Mouse (Mus musculus): ENCODE measurements around the gene Msh6. TPM values are rescaled to one million over a fixed set of nuclear protein-coding genes. Genes with fewer than 3 reads are reported as not detected.

Msh6 gene
- total and polyA plus RNA-seq, 3 experiments, result 126 to 167 (median 144) TPM

- no peaks in the 10 kb centered on the region; a peak in 1 of 4 replicates for H3K27me3 ChIP-seq (ENCODE audit: control insufficient read depth in 1 of 2, insufficient read depth in 2 of 2, low read length in 2 of 2)
- no peak overlapping the region for H3K9ac ChIP-seq (ENCODE audit: control insufficient read depth, low read depth, low read length, poor library complexity, severe bottlenecking)
- peaks cover 0 to 2% of the 10 kb centered on the region in 2 experiments; a peak in 2 of 4 replicates for H3K36me3 ChIP-seq (ENCODE audit: control insufficient read depth in 1 of 2, insufficient read depth in 2 of 2, low read length in 2 of 2)
- H3K4me3 ChIP-seq (ENCODE audit: control insufficient read depth in 1 of 2, insufficient read depth in 1 of 2, low read depth in 2 of 2, low read length in 2 of 2), result no peak overlapping the region
- peak; percentile 48 for DNase-seq (ENCODE audit: low read depth, low spot score)
- no peak for TF ChIP-seq POLR2AphosphoS5 (IDR thresholded peaks at IDR 0.05; ENCODE audit: borderline replicate concordance, low read depth, low read length)
- 0 out of 2 replicates have a peak, but pooled peaks have one; percentile 19 for TF ChIP-seq TCF12 (IDR thresholded peaks at IDR 0.05; ENCODE audit: low read depth, low read length)
- peak; percentile 44 to 56; a peak in 3 of 4 replicates for TF ChIP-seq EP300 (IDR thresholded peaks at IDR 0.05; ENCODE audit: low read depth in 1 of 2, low read length in 2 of 2)
- 0 out of 2 replicates have a peak, but pooled peaks have one; percentile 16 for TF ChIP-seq ETS1 (IDR thresholded peaks at IDR 0.05; ENCODE audit: low read depth, low read length)
- peak; percentile 86 for TF ChIP-seq ZNF384 (IDR thresholded peaks at IDR 0.05; ENCODE audit: low read depth, low read length)
- H3K4me1 ChIP-seq (ENCODE audit: control insufficient read depth in 1 of 2, insufficient read depth in 2 of 2, low read length in 2 of 2), result no peaks in the 10 kb centered on the region; a peak in 2 of 4 replicates
- no peak overlapping the region for H3K27ac ChIP-seq (ENCODE audit: control insufficient read depth, low read depth, low read length)
- no peaks in the 10 kb centered on the region for H3K9me3 ChIP-seq (replicated peaks; ENCODE audit: insufficient read depth, low read length)
- no peaks in the 10 kb centered on the region for H3K79me2 ChIP-seq (ENCODE audit: control insufficient read depth, insufficient read depth, low read length, poor library complexity)
Measured at GRCm38 (mm10) chr17:87936156-87936555, 38.7 kb upstream of the Msh6 start.

DNA sequence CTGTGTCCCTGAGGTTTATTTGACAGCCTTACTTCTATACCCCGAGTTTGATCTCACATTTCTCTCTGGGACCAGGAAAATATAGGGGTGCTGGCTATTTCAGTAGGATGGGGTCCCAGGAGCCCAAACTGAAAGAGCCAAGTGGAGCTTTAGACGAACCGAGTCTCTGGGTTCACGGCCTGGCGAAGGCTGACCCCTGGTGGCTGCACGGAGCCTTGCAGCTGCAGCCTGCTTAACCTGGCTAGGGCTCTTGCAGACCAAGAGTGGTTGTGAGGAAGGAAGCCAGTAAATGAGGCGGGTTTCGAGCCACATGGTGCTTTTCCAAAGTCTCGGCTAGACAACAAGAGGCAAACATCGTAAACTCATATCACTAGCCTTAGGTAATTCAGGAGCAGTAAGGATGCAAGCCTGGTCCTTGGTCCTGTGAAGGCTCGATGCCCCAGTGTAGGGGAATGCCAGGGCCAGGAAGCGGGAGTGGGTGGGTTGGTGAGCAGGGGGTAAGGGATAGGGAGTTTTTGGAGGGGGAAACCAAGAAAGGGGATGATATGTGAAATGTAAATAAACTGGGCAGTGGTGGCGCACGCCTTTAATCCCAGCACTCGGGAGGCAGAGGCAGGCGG, 25.8 kb upstream of the Msh6 start:
- no peaks in the 10 kb centered on the region for H3K27me3 ChIP-seq (ENCODE audit: control insufficient read depth in 1 of 2, insufficient read depth in 2 of 2, low read length in 2 of 2)
- H3K27ac ChIP-seq (ENCODE audit: control insufficient read depth, low read depth, low read length), result no peak overlapping the region
- H3K36me3 ChIP-seq (ENCODE audit: control insufficient read depth in 1 of 2, insufficient read depth in 2 of 2, low read length in 2 of 2), result no peaks in the 10 kb centered on the region
- no peaks in the 10 kb centered on the region for H3K9me3 ChIP-seq (replicated peaks; ENCODE audit: insufficient read depth, low read length)
- no peaks in the 10 kb centered on the region for H3K79me2 ChIP-seq (ENCODE audit: control insufficient read depth, insufficient read depth, low read length, poor library complexity)
- H3K9ac ChIP-seq (ENCODE audit: control insufficient read depth, low read depth, low read length, poor library complexity, severe bottlenecking), result peak overlapping the region; percentile 48; the same call in 1 of the 2 replicates
- peak; percentile 85 for DNase-seq (ENCODE audit: low read depth, low spot score)
- H3K4me1 ChIP-seq (ENCODE audit: control insufficient read depth in 1 of 2, insufficient read depth in 2 of 2, low read length in 2 of 2), result no peaks in the 10 kb centered on the region
- peak overlapping the region; percentile 31 to 45; a peak in 2 of 4 replicates for H3K4me3 ChIP-seq (ENCODE audit: control insufficient read depth in 1 of 2, insufficient read depth in 1 of 2, low read depth in 2 of 2, low read length in 2 of 2)
- TF ChIP-seq NRF1 (IDR thresholded peaks at IDR 0.05; ENCODE audit: insufficient read depth, low read depth, low read length, poor library complexity, severe bottlenecking), result no peak
- no peak for TF ChIP-seq MAX (IDR thresholded peaks at IDR 0.05; ENCODE audit: low read length)
- no peak for TF ChIP-seq USF1 (IDR thresholded peaks at IDR 0.05; ENCODE audit: low read depth, low read length)
- TF ChIP-seq EP300 (IDR thresholded peaks at IDR 0.05; ENCODE audit: low read depth in 1 of 2, low read length in 2 of 2), result no peak
- no peak for TF ChIP-seq ZNF384 (IDR thresholded peaks at IDR 0.05; ENCODE audit: low read depth, low read length)
- TF ChIP-seq ELF1 (IDR thresholded peaks at IDR 0.05; ENCODE audit: low read depth, low read length), result 0 out of 2 replicates have a peak, but pooled peaks have one; percentile 26
- TF ChIP-seq MXI1 (IDR thresholded peaks at IDR 0.05; ENCODE audit: low read depth, low read length), result no peak
- no peak for TF ChIP-seq KAT2A (conservative IDR thresholded peaks at IDR 0.05; ENCODE audit: low read depth, low read length)
- no peak for TF ChIP-seq POLR2A (IDR thresholded peaks at IDR 0.05; ENCODE audit: control insufficient read depth in 1 of 2, insufficient read depth in 1 of 2, low read depth in 1 of 2, low read length in 2 of 2, poor library complexity in 1 of 2)
- no peak for TF ChIP-seq GATA1 (IDR thresholded peaks at IDR 0.05; ENCODE audit: low read depth, low read length)
- no peak for TF ChIP-seq MAFK (IDR thresholded peaks at IDR 0.05; ENCODE audit: borderline replicate concordance, low read depth, low read length)
- TF ChIP-seq CTCF (IDR thresholded peaks at IDR 0.05 in 2 of 3, conservative IDR thresholded peaks at IDR 0.05 in 1 of 3; ENCODE audit: control insufficient read depth in 1 of 3, insufficient read depth in 1 of 3, low read depth in 2 of 3, low read length in 3 of 3, poor library complexity in 1 of 3, severe bottlenecking in 1 of 3), result peak; percentile 97 to 98 (median 98)
- TF ChIP-seq TAL1 (IDR thresholded peaks at IDR 0.05; ENCODE audit: low read length), result no peak
- no peak for TF ChIP-seq MAZ (IDR thresholded peaks at IDR 0.05; ENCODE audit: low read depth, low read length)
- no peak for TF ChIP-seq TBP (IDR thresholded peaks at IDR 0.05; ENCODE audit: low read depth, low read length)
- no peak for TF ChIP-seq CHD1 (IDR thresholded peaks at IDR 0.05; ENCODE audit: low read depth, low read length)
- no peak for TF ChIP-seq POLR2AphosphoS5 (IDR thresholded peaks at IDR 0.05; ENCODE audit: borderline replicate concordance, low read depth, low read length)
- no peak for TF ChIP-seq MEF2A (IDR thresholded peaks at IDR 0.05; ENCODE audit: extremely low read depth, insufficient replicate concordance, low read depth, low read length, poor library complexity, severe bottlenecking)
- peak; percentile 89 for TF ChIP-seq ZC3H11A (IDR thresholded peaks at IDR 0.05; ENCODE audit: low read depth, low read length)
- peak; percentile 44; the same call in 1 of the 2 replicates for TF ChIP-seq SIN3A (IDR thresholded peaks at IDR 0.05; ENCODE audit: low read length)
- no peak for TF ChIP-seq ETS1 (IDR thresholded peaks at IDR 0.05; ENCODE audit: low read depth, low read length)
- TF ChIP-seq JUND (IDR thresholded peaks at IDR 0.05; ENCODE audit: low read depth, low read length), result no peak
- no peak for TF ChIP-seq POLR2AphosphoS2 (IDR thresholded peaks at IDR 0.05; ENCODE audit: low read length)
- no peak for TF ChIP-seq MYB (IDR thresholded peaks at IDR 0.05; ENCODE audit: low read depth, low read length)
- TF ChIP-seq NELFE (IDR thresholded peaks at IDR 0.05; ENCODE audit: low read depth, low read length), result no peak
- TF ChIP-seq RAD21 (IDR thresholded peaks at IDR 0.05; ENCODE audit: low read depth, low read length), result peak; percentile 96
- TF ChIP-seq GABPA (IDR thresholded peaks at IDR 0.05; ENCODE audit: low read depth, low read length), result no peak
- peak; percentile 21; the same call in 1 of the 2 replicates for TF ChIP-seq TCF12 (IDR thresholded peaks at IDR 0.05; ENCODE audit: low read depth, low read length)
- no peak for TF ChIP-seq HCFC1 (IDR thresholded peaks at IDR 0.05; ENCODE audit: low read depth, low read length)

Data from MEL (cell line).